Mouse (Mus musculus): Measurements from ENCODE around the gene Muc5b. TPM values are rescaled to one million over a fixed set of nuclear protein-coding genes. Genes with fewer than 3 reads are reported as not detected.

Gene Muc5b
- polyA plus RNA-seq, 1 experiment from 2014 or later: not detected

GRCm38 (mm10) chr7:141918407-141918806, 79.5 kb downstream of the Muc5b start, which contains the start of gene Tollip:
Tollip (minus strand) TSS chr7:141918507.
- WGBS (ENCODE audit: insufficient replicate concordance): 58% methylated on average over 2 of the region's 2 CpGs
- Histone ChIP-seq H3K4me3 (ENCODE audit: low read depth, low read length) (no peak within 1 kb of the TSS), H3K36me3 (ENCODE audit: control insufficient read depth, insufficient read depth) (no peaks in the 10 kb centered on the region), H3K27ac (ENCODE audit: low read length) (no peak within 1 kb of the TSS), H3K9me3 (replicated peaks; ENCODE audit: control insufficient read depth, low read length) (no peaks in the 10 kb centered on the region), H3K4me1 (ENCODE audit: control insufficient read depth, low read depth, low read length) (no peaks in the 10 kb centered on the region), H3K27me3 (ENCODE audit: control insufficient read depth, insufficient read depth, low read depth, low read length) (no peaks in the 10 kb centered on the region; the same call in none of the 2 replicates), H3K4me2 (ENCODE audit: low read depth, low read length) (no peak within 1 kb of the TSS), H3K9ac (ENCODE audit: low read depth, low read length) (no peak within 1 kb of the TSS)
- ATAC-seq (ENCODE audit: low read depth): no peak

Other genes starting within 250 kb of the Muc5b start
- 2.8 and 3.1 TPM in 2 replicates for gene Muc6, start 183.8 kb upstream of the Muc5b start, polyA plus RNA-seq (2015; fragmentation: Nextera tagmentation; extraction: Ambion mirVana)
- gene Muc2, start 148.7 kb upstream of the Muc5b start, polyA plus RNA-seq (2015; fragmentation: Nextera tagmentation; extraction: Ambion mirVana): 0.24 TPM in 1 of 2 replicates, not detected in the other
- not detected in 2 replicates for gene Muc5ac, start 50.1 kb upstream of the Muc5b start, polyA plus RNA-seq (2015; fragmentation: Nextera tagmentation; extraction: Ambion mirVana)
- gene Tollip, start 79.4 kb downstream of the Muc5b start, polyA plus RNA-seq (2015; fragmentation: Nextera tagmentation; extraction: Ambion mirVana): 24.4 and 24.5 TPM in 2 replicates
- gene Brsk2, start 110.7 kb downstream of the Muc5b start, polyA plus RNA-seq (2015; fragmentation: Nextera tagmentation; extraction: Ambion mirVana): 0.09 and 0.21 TPM in 2 replicates
- 58.9 and 60.7 TPM in 2 replicates for gene Mob2, start 222.0 kb downstream of the Muc5b start, polyA plus RNA-seq (2015; fragmentation: Nextera tagmentation; extraction: Ambion mirVana)

Measured in liver, embryonic 16.5 days (tissue).